Mouse (Mus musculus) mature B cell (primary cell): ENCODE measurements around the gene Hba-a1.
"Not testable (repeated sequence)": the region's sequence is repeated elsewhere in the genome, so short reads cannot be mapped to it uniquely, and the experiment has no call there.

ENCODE experiments used
- in situ Hi-C: fragments of 300-500 bp; cut with MboI; formaldehyde crosslinking; loops from 2 replicates; pipeline ENCODE4 v1.14.3; 2019

The Hba-a1 gene

DNA sequence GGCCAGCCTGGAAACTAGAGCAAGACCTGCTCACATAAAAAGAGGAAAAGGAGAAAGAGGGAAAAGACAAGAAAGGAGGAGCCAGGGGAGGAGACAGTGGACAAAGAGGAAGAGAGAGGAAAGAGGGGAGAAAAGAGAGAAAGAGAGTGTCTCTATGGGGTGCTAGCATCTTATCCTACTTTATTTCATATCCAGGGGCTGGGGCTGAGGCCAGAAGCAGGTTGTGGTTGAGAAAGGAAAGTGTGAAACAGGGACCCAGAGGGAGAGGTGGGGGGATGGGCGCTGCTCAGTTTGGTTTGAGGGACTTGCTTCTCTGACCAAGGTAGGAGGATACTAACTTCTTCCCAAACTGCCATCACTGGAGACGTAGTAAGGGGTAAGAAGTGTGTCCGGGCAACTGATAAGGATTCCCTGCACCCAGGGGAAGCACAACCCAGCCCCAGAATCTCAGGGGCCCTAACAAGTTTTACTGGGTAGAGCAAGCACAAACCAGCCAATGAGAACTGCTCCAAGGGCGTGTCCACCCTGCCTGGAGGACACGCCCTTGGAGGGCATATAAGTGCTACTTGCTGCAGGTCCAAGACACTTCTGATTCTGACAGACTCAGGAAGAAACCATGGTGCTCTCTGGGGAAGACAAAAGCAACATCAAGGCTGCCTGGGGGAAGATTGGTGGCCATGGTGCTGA is at the start of gene Hba-a1:
Gene Hba-a1, plus strand, starts transcription at position 421 of the 687 bp plus-strand sequence.
- in situ Hi-C loops = not testable (repeated sequence)

DNA sequence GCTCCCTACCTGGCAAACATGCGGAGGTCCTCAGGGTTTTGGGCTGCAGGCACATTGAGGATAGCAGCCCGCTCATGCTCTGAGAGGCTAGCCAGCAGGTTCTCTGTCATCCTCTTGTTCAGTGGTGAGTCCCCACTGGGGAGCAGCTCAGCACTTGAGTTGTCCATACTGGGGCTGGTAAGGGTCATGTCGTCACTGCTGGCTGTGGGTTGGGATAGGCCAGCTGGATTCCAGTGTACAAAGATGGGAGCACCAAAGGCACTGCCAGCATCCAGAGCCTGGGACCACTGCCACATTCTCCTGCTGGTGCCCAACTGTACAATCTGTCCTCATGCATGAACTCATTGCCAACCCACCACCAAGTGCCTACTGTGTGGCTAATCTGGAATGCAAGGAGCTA is 49.4 kb upstream of the Hba-a1 start:
- in situ Hi-C loops = no loop called here

DNA sequence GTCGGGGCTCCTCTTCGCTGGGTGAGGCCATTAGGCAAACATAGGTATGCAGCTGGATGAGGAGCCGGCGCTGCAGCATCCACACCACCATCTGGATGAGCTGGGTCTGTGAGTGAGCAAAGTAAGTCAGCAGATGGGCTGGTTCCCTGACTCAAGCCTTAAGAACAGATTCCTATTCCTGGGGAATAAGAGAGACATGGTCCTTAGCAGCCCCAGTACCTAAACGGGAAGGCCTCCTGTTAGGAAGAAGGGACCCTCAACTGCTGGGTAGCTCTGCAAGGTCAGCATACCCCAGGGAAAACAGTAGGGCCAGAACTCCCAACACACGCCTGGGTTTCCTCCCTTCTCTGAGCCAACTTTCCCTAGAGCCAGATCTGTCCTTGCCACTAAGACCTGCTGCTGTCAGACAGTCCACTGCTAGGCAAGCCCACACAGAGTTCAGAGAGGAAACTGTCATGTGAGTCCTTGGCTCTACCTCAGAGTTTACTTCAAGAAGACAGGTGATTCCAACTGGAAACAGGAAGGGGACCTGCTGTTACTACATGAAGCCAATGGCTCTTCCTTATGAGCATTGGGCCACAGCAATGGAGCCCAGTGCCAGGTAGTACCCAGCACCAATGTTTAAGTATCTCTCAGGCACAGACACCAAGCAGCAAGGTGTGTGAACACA is 48.4 kb upstream of the Hba-a1 start:
- in situ Hi-C loops = no loop called here

DNA sequence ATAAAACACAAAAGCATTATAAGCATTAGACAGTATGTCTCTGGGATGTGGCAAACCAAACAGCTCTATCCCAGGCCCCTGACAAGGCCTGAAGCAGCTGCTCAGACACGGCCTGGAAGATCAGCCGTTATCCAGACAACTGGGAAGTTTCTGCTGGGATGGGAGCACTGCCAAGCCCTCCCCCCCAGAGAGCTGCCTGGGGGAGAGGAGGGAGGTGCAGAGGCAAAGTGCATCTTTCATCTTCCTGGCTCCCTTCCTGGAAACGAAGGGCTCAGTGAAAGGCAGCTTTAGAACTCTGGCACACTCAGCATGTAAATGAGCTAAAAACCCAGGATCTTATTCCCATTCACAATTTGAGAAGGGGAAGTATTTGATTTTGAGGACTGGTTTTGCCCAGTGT is 47.7 kb upstream of the Hba-a1 start:
- in situ Hi-C loops = no loop called here

DNA sequence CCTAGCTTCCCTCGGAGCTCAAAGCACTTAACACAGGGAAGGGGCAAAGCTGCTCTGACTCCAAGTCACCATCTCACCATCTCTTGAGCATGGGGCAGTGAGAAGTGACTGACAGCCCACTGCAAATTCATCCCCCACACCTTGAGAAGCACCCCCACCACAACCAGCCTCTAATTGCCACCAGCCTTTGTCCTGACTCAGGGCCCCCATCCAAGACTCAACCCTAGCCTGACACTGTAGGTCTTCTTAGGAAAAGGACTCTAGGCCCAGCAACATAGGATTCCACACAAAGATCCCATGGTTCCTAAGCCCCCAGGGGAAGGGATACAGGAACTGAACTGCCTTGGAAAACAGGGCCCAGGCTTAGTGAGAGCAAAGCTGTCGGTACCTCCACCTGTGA is 47.2 kb upstream of the Hba-a1 start:
- in situ Hi-C loops = no loop called here

DNA sequence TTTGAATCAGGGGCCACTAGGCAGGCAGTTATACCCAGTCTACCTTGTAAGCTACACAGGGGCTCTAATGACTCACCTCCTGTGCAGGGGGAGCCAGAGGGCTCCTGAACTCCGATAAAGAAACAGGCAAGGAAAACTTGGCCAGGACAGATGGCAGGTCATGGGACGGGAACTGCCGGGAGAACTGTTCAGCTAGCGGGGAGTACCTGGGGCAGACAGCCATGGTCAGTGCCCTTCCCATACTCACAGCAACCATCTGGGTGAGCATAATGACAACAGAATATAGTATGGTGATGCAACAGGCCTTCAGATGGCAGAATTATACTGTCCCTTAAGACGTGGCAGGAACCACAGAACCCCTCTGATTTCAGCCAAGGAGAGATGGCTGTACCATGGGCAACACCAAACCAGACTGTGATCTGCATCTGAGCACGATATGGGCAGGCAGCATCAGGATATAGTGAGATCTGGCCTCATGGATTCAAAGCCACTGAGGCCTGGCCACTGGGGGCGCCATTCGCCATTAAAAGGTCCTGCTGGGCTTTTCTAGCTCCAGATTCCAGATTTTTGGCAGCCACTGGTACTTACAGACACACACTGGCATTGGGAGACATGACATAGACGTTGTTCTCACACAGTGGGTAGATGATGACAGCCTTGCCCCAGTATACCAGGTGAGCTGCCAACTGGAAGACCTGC is 46.5 kb upstream of the Hba-a1 start:
- in situ Hi-C loops = no loop called here

DNA sequence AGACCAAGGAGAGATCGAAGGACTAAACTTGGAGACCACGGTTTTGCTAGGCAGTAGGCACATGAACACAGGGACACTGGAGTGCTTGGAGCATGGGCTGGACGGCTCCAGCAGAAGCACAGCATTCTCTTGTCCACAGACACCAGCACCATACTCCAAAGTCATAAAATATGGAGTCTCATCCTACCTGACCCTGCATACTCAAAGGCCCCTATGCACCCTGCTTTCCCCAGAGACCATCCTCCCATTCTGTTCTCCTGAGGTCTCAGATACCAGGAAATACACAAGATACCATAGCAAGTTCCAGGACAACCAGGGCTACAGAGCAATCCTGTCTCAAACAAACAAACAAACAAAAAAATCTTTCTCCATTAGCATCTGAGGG is 45.9 kb upstream of the Hba-a1 start:
- in situ Hi-C loops = no loop called here

DNA sequence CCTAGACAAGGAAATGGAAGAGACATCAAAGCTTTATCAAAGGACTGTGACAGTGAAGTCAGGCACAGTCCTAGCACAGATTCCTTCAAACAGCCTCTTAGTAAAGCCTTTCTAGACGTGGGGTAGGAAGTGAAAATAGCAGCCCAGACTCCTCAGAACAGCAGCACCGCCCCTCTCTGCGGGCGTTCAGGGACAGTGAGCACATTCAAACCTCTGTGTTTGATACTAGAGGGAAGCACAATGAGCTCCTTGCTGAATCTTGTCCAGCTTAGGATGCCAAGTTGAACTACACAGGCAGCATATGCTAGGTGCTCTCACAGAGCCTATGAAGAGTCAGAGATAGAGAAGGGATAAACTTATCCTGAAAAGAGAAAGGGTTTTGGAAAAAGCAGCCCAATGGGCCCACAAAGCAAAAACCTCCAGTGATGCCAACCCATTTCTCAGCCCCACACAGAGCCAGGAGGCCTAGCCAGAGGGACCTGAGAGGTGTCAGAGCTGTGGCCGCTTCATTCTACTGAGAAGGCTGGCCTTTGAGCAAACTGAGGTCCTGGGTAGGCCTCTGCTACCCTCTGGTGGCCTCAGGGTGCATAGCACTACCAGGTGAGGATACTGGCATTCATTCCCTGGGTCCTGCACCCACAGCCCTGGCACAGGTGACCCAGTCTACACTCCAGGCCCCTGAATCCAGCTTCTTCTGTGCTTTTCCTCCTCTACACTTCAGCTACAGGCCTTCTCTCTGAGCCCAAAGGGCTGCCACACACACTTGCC is 45.0 kb upstream of the Hba-a1 start:
- in situ Hi-C loops = no loop called here

DNA sequence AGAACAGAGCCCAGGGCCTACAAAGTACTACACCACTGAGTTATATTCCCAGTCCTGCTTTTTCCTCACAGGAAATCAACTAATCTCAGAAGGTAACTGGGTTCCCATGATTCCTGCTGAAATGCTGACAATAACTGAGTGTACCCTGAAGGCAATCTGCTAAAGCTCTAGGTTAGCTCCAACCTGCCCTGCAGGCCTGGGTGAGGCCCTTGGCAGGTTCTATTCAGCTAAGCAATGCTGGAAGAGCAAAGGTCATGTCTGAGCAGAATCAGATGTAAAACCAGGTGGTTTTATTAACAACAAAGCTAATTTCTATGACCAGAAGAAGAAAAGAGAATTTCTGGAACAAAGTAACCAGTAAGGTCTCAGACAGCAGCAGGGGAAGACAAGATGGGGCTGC is 41.9 kb upstream of the Hba-a1 start:
- in situ Hi-C loops = no loop called here

DNA sequence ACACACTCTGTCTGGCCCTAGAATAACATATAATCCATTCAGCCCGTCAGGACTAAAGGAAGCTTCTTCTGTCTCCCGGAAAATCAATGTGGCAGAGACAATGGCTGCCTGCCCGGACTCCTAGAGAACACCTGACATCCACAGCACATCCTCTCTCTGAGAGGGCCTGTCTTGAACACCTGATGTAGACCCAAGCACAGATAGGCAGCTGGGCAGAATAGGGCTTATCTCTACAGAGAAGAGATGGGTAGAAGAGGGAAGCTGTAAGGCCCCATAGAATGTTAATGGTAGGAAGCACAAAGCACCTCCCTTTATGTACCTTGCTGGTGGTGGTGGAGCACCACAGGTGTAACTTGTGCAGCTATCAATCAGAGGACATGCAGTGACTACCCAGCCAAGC is 41.1 kb upstream of the Hba-a1 start:
- in situ Hi-C loops = no loop called here

DNA sequence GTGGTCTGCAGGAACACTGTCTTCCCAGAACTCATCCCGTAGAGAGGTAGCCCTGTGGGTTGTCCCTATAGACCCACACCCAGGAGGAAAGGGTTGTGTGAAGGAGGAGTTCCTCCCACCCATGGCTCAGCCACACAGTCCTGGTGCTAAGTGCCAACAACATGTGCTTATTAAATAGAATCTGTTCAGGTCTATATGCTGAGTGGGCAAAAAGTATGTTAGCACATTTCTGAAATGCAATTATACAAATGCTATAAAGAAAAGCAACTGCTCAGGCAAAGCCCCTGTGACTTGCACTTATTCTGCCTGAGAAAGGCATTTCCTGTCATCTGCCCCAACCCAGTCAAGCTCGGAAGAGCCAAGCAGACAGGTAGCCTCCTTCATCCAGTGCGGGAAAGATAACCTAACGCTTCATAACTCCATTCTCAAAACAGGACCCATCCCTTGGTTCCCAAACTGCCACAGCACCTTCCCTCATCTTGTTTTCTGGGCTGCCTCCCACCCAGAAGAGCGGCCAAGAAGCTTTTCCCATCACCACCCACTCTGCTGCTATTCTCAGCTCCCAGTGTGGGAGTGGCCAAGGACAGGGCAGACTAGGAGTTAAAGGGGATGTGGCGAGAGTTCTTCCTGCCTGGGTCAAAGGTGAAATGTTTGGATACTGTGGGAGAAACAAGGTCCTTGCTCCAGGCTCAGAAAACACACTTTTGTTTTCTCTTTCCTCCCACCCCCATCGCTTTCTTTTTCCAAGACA is 39.9 kb upstream of the Hba-a1 start:
- in situ Hi-C loops = no loop called here

DNA sequence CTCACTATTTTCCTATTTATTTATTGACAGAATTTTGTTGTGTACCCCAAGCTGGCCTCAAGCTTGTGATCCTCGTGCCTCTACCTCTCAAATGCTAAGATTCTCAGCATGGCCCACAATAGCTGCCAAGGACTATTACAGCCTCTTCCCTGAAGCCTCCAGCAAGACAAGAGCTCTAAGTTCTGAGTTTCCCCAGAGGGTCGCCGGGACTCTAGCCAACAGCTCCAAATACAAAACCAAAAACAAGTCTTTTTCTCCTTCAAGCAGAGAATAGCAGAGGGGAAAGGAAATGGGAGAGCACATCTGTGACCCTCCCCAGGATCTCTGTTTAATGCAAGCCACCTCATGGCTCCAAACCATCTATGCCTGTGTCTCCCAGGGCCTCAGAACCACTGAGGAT is 39.2 kb upstream of the Hba-a1 start:
- in situ Hi-C loops = no loop called here

DNA sequence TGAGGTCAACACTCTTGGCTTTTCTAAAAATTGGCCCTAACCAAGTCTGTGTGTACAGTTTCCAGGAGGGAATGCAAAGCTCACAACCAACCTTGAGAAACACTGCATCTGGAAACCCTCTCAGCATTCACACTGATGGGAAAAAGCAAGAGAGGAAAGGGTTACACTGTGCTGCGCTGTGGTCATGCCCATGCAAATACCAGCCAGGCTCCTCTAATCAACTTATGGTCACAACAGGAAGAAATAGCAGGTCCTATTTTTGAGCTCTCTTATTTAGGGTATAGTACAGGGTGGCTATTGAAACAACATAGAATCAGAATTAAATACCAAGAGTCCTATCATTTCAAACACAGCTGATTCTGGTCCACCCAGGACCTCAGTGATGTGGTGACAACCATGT is 38.7 kb upstream of the Hba-a1 start:
- in situ Hi-C loops = no loop called here

DNA sequence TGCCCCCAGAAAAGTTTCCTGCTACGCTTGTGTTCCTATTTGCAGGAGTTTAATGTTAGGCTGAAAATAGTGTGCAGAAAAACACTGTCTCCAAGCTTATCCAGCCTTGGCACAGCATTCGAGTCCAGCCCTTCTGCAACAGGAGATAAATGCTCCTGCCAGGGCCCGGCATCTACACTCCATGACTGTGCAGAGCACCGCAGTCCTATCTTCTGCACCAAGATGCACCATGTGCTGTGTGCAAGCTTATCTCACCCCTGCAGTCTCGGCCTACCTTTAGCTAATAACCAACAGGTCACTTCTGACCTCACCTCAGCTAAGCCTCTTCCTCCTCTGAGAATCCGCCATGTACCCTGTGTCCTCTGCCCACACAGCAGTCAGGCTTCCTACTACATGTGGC is 37.7 kb upstream of the Hba-a1 start:
- in situ Hi-C loops = no loop called here

DNA sequence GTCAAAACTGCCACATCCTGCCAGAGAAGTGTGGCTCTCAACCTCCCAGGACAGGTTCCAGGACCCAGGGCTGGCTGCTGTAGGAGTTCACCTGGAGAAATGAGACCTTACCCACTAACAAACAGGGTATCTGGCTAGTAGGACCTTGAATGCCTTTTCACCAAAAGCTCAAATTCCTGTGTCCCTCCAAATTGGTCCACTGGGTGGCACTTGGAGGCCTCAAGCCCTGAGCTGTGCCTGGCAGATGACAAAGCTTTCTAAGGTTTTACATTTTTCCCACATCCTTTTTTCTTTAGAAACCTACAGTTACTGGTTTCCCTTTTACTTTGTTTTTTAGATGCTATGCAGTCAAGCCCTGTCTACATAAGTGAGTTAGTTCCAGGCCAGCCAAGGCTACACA is 36.2 kb upstream of the Hba-a1 start:
- in situ Hi-C loops = no loop called here

DNA sequence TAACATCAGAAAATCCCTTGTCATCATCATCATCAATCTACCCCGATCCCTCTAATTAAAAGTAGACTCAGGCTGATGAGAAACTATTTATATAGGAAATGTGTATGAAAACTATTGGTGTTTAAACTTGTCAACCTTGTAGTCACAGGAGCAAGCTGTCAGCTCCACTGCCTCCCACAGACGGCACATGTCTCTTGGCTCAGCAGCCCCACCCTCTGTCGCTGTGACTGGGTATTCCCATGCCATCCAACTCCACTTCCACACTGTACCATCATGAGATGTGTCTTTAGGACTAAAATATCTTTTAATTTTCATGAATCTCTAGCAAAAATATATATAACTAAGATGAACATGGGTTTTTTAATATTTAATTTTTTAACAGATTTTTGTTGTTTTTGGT is 35.0 kb upstream of the Hba-a1 start:
- in situ Hi-C loops = no loop called here

DNA sequence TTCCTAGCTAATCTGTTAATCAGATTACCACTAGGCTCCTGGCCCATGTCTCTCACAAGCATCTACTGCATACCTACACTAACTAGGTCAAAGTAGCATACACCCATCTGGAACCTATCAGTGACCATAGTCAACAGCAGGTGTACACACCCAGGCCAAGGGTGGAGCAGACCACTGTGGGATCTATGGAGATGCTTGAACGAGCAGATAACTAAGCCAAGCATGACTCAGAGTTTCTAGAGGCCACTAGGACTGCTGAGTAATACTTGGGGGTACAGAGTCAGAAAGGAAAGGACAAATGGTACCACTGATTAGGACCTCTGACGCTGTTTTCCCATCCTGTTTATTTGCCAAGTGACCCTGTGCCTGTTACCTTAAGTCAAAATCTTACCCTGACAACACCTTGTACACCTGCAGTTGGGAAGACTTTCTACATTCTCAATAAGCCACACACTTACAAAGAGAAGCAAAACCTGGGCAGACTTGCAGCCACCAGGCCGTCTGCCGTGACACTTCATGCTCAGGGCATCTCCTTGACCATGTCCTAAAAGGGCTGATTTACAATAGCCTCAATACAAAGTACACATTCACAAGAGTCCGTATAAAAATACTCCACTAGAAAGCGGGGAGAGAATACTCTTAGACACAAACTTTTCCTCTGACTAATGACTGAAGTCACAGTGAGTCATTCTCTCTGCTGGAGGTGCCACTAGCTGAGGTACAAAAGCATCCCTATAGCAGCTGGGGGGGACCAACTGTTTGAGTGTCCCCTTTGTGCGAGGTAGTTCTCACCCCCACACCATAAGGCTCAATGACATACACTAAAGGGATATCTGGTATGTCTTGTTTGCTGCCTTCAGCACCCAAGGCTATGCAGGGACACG is 32.2 kb upstream of the Hba-a1 start:
- in situ Hi-C loops = no loop called here

DNA sequence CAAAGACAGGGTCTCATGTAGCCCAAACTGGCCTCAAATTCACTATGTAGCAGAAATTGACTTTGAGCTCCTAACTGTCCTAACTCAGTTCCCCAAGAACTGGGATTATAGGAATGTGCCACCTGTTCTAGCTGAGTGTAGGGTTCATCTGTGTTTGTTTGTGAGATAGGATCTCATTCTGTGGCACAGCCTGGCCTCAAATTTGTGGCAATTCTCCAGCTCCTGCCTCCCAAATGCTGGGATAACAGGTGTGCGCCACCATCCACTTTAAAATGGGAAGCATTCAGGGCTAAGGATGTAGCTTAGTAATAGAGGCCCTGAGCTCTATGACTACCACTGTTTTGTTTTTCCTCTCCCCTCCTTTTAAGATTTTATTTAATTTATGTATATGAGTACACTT is 30.2 kb upstream of the Hba-a1 start:
- in situ Hi-C loops = no loop called here

DNA sequence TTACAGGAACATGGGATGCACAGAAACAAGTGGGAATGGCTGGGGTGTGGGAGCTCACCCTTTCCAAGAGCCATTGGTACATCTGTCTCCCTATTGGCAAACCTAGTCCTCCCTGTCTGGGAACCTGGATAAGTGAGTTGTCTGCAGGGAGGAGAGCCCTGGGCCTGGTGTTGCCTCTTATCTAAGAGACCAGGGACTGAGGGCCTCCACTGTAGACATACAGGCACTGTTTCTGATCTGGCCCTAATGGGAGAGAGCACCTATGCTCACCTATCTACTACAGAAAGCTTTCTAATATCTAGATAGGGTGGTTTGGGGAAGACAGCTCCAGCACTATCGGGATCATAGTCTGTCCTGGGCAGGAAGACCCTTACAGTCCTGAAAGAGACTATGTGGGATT is 27.2 kb upstream of the Hba-a1 start:
- in situ Hi-C loops = no loop called here

DNA sequence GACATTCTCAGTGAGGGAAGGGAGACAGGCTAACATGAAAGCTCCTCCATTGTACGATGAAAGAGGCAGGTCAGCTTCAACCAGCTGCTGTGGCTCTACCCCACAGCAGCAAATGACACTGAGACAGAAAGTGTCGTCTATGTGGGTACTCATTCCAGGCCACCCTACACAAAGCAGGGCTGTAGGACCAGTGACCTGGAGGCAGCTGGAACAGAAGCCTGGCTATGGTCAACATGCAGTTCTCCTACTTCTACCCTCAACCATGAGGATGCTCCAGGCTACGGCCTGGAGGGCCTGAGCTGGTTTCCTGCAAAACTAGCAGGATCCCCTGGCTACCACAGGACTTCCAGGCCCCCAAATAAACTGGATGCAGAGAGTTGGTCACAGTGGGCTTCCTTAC is 26.7 kb upstream of the Hba-a1 start:
- in situ Hi-C loops = no loop called here
